Mouse (Mus musculus): ENCODE results near the gene Nlrc5.

- TF ChIP-seq CTCF (IDR thresholded peaks at IDR 0.05 in 2 of 3, conservative IDR thresholded peaks at IDR 0.05 in 1 of 3; ENCODE audit: control insufficient read depth in 1 of 3, insufficient read depth in 1 of 3, low read depth in 2 of 3, low read length in 3 of 3, poor library complexity in 1 of 3, severe bottlenecking in 1 of 3): no peak; a peak in 1 of 6 replicates
- TF ChIP-seq CHD1 (IDR thresholded peaks at IDR 0.05; ENCODE audit: low read depth, low read length): no peak
- TF ChIP-seq USF2 (IDR thresholded peaks at IDR 0.05; ENCODE audit: borderline replicate concordance in 1 of 2, insufficient read depth in 1 of 2, low read depth in 1 of 2, low read length in 2 of 2): no peak
- TF ChIP-seq MAX (IDR thresholded peaks at IDR 0.05; ENCODE audit: low read length): no peak
- TF ChIP-seq POLR2A (IDR thresholded peaks at IDR 0.05; ENCODE audit: control insufficient read depth in 1 of 2, insufficient read depth in 1 of 2, low read depth in 1 of 2, low read length in 2 of 2, poor library complexity in 1 of 2): no peak
- no peak for TF ChIP-seq GATA1 (IDR thresholded peaks at IDR 0.05; ENCODE audit: low read depth, low read length)
- TF ChIP-seq JUND (IDR thresholded peaks at IDR 0.05; ENCODE audit: low read depth, low read length): no peak
- TF ChIP-seq NRF1 (IDR thresholded peaks at IDR 0.05; ENCODE audit: insufficient read depth, low read depth, low read length, poor library complexity, severe bottlenecking): no peak
- TF ChIP-seq USF1 (IDR thresholded peaks at IDR 0.05; ENCODE audit: low read depth, low read length): no peak
- no peak for TF ChIP-seq ZC3H11A (IDR thresholded peaks at IDR 0.05; ENCODE audit: low read depth, low read length)
- no peak for TF ChIP-seq KAT2A (conservative IDR thresholded peaks at IDR 0.05; ENCODE audit: low read depth, low read length)
- TF ChIP-seq ZMIZ1 (IDR thresholded peaks at IDR 0.05; ENCODE audit: low read depth, low read length): no peak
- no peak for TF ChIP-seq SIN3A (IDR thresholded peaks at IDR 0.05; ENCODE audit: low read length)
- TF ChIP-seq POLR2AphosphoS5 (IDR thresholded peaks at IDR 0.05; ENCODE audit: borderline replicate concordance, low read depth, low read length): no peak
These were observed 59.1 kb downstream of the Nlrc5 start for GRCm38 (mm10) chr8:94493240-94493639.
